Mouse (Mus musculus) embryo, embryonic 9.5 days (tissue): ENCODE data around the gene Jund.

ENCODE experiments used
- DNase-seq: peaks from one replicate; pipeline ENCODE4 v3.0.0-alpha.2; 2017; ENCODE audit errors: extremely low spot score

The Jund gene

DNA sequence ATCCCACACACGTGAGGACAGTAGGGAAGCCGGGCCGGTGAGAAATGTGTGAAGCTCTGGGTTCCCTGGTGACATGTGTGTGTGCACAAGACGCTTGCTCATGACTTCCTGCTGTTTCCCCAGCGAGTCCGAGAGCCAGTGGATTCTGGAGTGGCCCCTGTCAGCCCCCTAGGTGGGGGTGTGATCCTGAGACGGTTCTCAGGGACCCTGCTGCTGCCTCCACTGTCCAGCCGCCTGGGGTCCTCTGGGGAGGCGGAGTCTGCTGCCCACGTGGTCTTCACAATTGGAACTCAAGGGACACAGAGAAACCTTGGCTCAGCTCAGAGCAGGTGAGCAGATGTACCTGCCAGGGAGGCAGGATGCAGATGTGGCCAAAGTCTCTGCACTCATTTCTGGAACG lies 28.0 kb downstream of the Jund start:
- DNase-seq = no peak

DNA sequence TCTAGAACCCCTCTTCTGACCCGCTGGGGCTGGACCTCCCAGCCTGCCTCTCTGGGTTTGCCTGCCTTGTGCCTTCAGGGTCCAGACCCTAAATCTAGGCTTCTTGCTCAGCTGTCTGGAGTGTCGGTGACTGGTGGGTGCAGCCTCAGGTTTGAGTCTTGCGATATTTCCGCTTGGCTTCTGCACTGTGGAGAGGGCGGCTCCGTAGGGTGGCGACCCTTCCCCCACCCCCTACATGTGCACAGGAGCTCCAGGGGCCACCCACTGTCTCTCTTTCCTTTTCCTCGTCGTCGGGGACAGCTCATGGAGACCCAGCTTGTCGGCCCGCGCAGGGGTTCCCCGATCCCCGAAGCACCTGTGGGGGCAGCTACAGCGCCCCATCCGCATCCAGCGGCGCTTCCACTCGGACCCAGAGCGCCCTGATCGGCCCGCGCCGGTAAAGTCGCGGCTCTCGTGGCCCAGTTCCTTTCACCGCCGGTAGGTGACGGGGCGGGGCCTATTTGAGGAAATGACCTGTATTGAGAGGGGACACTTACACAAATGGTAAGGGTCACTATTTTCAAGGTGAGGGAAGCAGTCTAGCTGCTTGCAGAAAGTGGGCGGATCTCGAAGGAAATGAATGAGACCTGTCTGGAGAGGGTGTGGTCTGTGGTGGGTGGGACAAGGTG lies 31.2 kb downstream of the Jund start:
- DNase-seq = no peak

- no peak for DNase-seq
Measured at GRCm38 (mm10) chr8:70730956-70731355, 32.2 kb downstream of the Jund start.

GRCm38 (mm10) chr8:70737705-70738104 lies 39.0 kb downstream of the Jund start:
- no peak for DNase-seq

DNA sequence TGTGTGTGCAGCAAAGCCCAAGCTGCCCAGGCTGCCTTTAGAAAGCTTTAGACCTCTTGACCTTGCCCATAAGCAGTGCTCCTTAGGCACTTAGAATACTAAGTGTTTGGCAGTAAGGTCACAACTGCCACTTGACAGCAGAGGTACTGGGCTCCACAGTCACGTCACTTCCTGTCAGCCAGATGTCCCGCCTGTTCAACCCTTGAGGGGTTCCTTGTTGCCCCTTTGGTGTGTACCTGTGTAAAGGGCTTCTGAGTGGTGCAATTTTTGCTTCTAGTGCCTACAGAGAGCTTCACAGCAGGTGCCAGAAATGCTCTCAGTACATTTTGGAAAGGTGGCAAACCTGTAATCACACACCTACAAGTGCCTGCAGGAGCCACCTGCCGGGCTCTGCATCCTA lies 39.5 kb downstream of the Jund start:
- DNase-seq = no peak

- DNase-seq = no peak
Measured at GRCm38 (mm10) chr8:70741661-70742060, 42.9 kb downstream of the Jund start.

DNA sequence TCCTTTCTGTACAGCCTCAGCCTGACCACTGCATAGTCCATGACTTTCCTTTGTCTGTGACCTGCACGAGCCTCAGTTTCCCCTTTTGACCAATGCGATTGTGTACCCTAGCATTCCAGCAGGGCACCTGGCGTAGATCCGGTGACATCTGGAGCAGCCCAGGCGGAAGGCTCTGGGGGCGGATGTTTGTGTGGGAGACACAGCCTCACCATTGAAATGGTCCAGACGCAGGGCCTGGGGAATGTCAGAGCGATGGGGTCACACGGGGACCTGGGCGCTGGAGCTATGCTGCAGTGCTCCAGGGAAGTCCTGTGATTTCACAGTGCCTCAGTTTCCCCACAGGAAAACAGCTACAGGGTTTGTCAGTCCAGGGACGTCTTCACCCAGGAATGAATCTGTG lies 43.4 kb downstream of the Jund start:
- no peak for DNase-seq

DNA sequence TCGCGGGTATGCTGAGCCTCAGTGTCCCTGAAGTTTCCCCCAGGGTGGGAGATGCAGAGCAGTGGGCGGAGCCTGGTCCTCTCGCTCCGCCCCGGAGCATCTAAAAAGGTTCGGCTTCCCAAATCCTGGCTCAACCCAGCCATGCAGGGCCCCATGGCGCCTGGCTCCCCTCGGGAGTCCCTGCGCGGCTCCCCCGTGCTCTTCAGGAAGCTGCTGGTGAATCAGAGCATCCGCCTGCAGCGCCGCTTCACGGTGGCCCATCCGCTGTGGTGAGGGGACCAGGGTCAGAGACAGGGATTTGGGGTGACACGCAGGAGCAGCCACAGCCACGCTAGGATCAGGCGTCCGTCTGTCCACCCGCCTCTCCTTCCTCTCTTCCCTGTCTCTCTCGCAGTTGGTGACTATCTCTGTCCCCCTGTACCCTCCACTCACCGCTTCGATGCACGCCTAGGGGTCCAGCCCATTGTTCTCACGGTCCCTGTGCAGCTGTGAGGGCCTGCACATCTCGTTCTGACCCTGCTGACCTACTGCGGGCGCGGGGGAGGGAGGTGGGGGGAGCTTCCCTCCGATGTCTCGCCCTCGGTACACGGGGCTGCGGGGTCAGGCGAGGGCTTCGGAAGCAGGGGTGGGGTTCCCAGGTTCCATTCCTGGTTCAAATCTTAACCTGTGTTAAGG lies 44.4 kb downstream of the Jund start:
- DNase-seq = peak; percentile 36

DNA sequence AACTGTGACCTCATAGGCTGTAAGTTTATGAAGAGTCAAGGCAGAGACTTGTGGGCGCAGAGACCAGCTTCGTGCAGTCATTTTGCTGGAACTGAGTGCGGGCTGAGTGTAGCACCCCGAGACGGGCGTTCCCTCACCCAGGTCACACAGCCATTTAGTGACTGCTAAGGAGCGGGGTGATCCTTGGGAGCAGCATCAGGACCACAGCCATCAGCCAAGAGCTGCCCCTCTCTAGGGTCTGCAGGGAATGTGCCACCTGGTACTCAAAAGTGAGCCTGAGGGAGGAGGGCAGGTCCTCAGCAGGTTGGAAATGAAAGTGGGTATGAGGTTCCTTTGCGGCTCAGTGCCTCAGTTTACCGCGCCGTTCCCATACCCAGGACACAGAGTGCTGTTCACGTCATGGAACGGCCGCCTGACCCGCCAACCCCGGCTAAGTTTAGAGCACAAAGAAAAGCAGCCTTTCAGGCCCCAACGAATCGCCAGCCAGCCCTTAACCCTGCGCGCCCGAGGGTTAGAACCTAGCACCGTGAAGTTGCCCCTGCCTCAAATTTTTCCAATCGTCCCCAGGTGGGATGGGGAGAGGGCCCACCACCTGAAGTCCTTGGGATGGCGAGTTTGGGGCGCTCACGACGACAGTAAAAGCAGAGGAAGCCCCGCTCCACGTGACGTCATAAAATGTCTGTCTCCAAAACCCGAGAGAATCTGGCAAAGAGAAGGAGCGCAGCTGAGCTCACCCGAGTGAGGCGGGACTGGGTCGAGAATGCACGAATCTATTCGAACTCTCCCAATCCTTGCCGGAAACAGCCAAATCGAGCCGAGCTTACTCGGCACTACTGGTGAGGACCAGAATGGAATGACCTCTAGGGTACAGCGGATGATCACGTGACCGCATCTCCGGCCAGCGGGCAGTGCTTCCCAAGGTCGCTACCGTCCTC lies 45.2 kb downstream of the Jund start:
- DNase-seq = peak; percentile 54

GRCm38 (mm10) chr8:70744806-70745205 lies 46.1 kb downstream of the Jund start:
- no peak for DNase-seq

DNA sequence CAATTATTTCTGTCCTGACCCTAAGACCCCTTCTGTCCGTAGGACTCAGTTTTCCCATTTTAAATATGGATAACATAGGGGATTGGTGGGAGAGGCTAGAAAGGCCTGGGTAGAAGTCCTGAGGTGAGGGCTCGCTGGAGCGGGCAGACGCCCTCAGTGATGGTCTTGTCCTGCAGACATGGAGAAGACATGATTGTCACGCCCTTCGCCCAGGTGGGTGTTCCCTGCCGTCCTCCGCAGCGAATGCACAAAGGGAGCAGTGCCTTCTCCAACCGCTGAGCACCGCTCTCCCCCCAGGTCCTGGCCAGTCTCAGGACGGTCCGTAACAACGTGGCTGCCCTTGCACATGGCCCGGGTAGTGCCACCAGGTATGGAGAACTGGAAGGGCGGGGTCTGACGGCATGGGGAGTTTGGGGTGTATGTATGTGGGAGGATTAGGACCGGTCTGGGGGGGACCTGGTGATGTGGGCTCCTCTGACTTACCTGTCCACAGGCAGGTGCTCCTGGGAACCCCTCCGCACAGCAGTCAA lies 47.0 kb downstream of the Jund start:
- DNase-seq = no peak

- DNase-seq = no peak
Measured at GRCm38 (mm10) chr8:70746676-70747075, 47.9 kb downstream of the Jund start.

GRCm38 (mm10) chr8:70747211-70747890 lies 48.6 kb downstream of the Jund start:
- no peak for DNase-seq

GRCm38 (mm10) chr8:70748246-70749096 lies 49.7 kb downstream of the Jund start:
- DNase-seq = no peak

DNA sequence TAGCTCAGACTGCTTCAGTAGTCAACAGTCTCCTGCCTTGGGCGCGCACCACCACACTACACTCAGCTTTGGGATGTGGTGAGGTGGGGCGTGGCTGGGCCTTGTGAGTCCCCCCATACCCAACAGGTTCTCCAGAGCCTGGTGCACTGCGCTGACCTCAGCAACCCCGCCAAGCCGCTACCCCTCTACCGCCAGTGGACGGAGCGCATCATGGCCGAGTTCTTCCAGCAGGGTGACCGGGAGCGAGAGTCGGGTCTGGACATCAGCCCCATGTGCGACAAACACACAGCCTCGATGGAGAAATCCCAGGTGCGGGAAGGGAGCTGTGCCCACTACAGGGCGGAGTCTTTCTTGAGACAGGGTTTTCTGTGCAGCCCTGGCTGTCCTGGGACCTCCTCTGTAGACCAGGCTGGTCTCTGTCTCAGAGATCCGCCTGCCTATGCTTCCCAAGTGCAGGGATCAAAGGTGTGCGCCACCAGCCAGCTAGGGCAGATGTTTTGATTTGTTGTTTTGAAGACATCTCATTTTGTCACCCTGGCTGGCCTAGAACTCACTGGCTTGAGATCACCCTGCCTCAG lies 50.4 kb downstream of the Jund start:
- no peak for DNase-seq
